Mouse (Mus musculus): ENCODE measurements around the gene Lyzl4.

DNA sequence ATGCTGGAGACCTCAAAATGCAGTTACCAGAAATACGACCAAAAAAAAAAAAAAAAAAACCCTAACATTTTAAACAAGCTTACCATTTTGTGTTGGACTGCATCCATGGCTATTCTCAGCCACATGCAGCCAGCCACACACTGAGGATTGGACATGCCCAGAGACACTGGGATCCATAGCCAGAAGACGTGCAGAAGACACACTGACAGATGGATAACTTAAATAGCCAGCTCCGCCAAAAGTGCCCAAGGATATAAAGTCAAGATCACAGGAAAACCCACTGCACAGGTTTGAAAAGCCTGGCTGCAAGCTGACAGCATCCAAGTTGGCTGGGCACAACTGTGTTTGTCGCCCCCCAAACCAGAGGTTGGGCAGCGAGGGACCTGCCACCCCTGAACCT is 22.2 kb upstream of the Lyzl4 start:
- no peak for TF ChIP-seq CTCF (IDR thresholded peaks at IDR 0.05; ENCODE audit: low read depth, low read length)
- no peak for TF ChIP-seq POLR2A (IDR thresholded peaks at IDR 0.05; ENCODE audit: insufficient read depth, low read length)

Measured in ES-Bruce4 (cell line).